32 mouse cellular contexts compared by ENCODE assay signal in genomic region chr13:31543021-31543420, GRCm38 (mm10). TPM values are rescaled to one million over a fixed set of nuclear protein-coding genes. Genes with fewer than 3 reads are reported as not detected.
DNase-seq lines count a peak whose midpoint lies in the region; ATAC-seq and TF ChIP-seq lines count a peak whose summit lies in the region.
"Had no signal": no experiment of that assay in that cellular context is flagged by ENCODE, and none has a peak within 500 bp of the region (broad histone marks: within the 10 kb centered on the region; RNA-seq: fewer than 3 reads in every experiment).

No protein-coding gene starts in this region.

- WGBS in kidney, embryonic 16.5 days = 84% methylated on average over 5 of the region's 5 CpGs
- 90% methylated on average over 5 of the region's 5 CpGs for whole genome bisulfite sequencing in kidney, embryonic 15.5 days
- WGBS in liver, adult 2 months = 57% methylated on average over 5 of the region's 5 CpGs
- WGBS in liver, embryonic 12.5 days (ENCODE audit: insufficient replicate concordance) = 69% methylated on average over 5 of the region's 5 CpGs

- no peak overlapping the region for H3K27ac ChIP-seq in kidney, embryonic 16.5 days (ENCODE audit: low read length)
- no peak overlapping the region for H3K27ac ChIP-seq in kidney, embryonic 15.5 days
- no peak overlapping the region for H3K27ac ChIP-seq in liver, adult 2 months (replicated peaks; ENCODE audit: insufficient read depth, low read depth, low read length)
- no peak overlapping the region for H3K27ac ChIP-seq in liver, embryonic 12.5 days
- H3K27ac ChIP-seq: embryonic facial prominence, embryonic 10.5 days; embryonic facial prominence, embryonic 13.5 days; forebrain, embryonic 12.5 days; forebrain, embryonic 15.5 days; heart, adult 2 months; heart, embryonic 10.5 days; heart, embryonic 13.5 days; hindbrain, embryonic 12.5 days; hindbrain, embryonic 15.5 days had no signal

- TF ChIP-seq POLR2A in liver, adult 2 months (IDR thresholded peaks at IDR 0.05; ENCODE audit: extremely low read depth, insufficient read depth, low read length) = no peak

- DNase-seq in kidney, adult 11 months = peak; percentile 26
- DNase-seq in kidney, adult 8-10 months = peak; percentile 21 to 30
- peak; percentile 42 for DNase-seq in liver, adult 2 months (ENCODE audit: extremely low read depth, low read depth, low spot score)
- DNase-seq: adrenal gland, postnatal 10 days; adrenal gland, postnatal 36 days; B cell, adult 2 months; cerebellum, adult 11 months; cerebellum, adult 2 months; cerebellum, adult 9-11 months; cerebellum, postnatal 36 days; embryo, embryonic 11 days; gastrocnemius, postnatal 25 days; heart, adult 2 months had no signal

- H3K9me3 ChIP-seq in kidney, embryonic 16.5 days (ENCODE audit: low read length) = no peaks in the 10 kb centered on the region
- H3K9me3 ChIP-seq in kidney, embryonic 15.5 days (replicated peaks) = no peaks in the 10 kb centered on the region
- no peaks in the 10 kb centered on the region for H3K9me3 ChIP-seq in liver, embryonic 12.5 days (replicated peaks)
- H3K9me3 ChIP-seq: embryonic facial prominence, embryonic 10.5 days; embryonic facial prominence, embryonic 13.5 days; forebrain, embryonic 12.5 days; forebrain, embryonic 15.5 days; G1E; heart, embryonic 10.5 days; heart, embryonic 13.5 days; hindbrain, embryonic 12.5 days; hindbrain, embryonic 15.5 days had no signal

- H3K27me3 ChIP-seq in kidney, embryonic 16.5 days (ENCODE audit: insufficient read depth, low read length) = no peaks in the 10 kb centered on the region
- H3K27me3 ChIP-seq in kidney, embryonic 15.5 days = no peaks in the 10 kb centered on the region
- H3K27me3 ChIP-seq in liver, adult 2 months (ENCODE audit: control insufficient read depth, insufficient read depth, low read length) = no peaks in the 10 kb centered on the region
- no peaks in the 10 kb centered on the region for H3K27me3 ChIP-seq in liver, embryonic 12.5 days (replicated peaks)
- H3K27me3 ChIP-seq: CH12.LX; embryonic facial prominence, embryonic 13.5 days; forebrain, embryonic 12.5 days; forebrain, embryonic 15.5 days; heart, embryonic 13.5 days; hindbrain, embryonic 12.5 days; hindbrain, embryonic 15.5 days; Patski had no signal

- no peak overlapping the region for H3K4me2 ChIP-seq in kidney, embryonic 16.5 days (replicated peaks; ENCODE audit: low read depth, low read length)
- no peak overlapping the region for H3K4me2 ChIP-seq in kidney, embryonic 15.5 days
- no peak overlapping the region for H3K4me2 ChIP-seq in liver, embryonic 12.5 days
- H3K4me2 ChIP-seq: embryonic facial prominence, embryonic 13.5 days; forebrain, embryonic 12.5 days; forebrain, embryonic 15.5 days; heart, embryonic 13.5 days; hindbrain, embryonic 12.5 days; hindbrain, embryonic 15.5 days had no signal

- no peak for TF ChIP-seq CTCF in liver, adult 2 months (IDR thresholded peaks at IDR 0.05; ENCODE audit: low read depth, low read length)

- H3K9ac ChIP-seq in kidney, embryonic 16.5 days (replicated peaks; ENCODE audit: low read length) = no peak overlapping the region
- no peak overlapping the region for H3K9ac ChIP-seq in kidney, embryonic 15.5 days
- no peak overlapping the region for H3K9ac ChIP-seq in liver, adult 2 months (ENCODE audit: low read depth, low read length)
- H3K9ac ChIP-seq in liver, embryonic 12.5 days = no peak overlapping the region
- H3K9ac ChIP-seq: embryonic facial prominence, embryonic 13.5 days; forebrain, embryonic 12.5 days; forebrain, embryonic 15.5 days; heart, embryonic 13.5 days; hindbrain, embryonic 12.5 days; hindbrain, embryonic 15.5 days had no signal

- H3K4me3 ChIP-seq in kidney, embryonic 16.5 days (ENCODE audit: low read length) = no peak overlapping the region
- no peak overlapping the region for H3K4me3 ChIP-seq in kidney, embryonic 15.5 days (replicated peaks)
- no peak overlapping the region for H3K4me3 ChIP-seq in liver, adult 2 months (ENCODE audit: insufficient read depth, low read depth, low read length)
- no peak overlapping the region for H3K4me3 ChIP-seq in liver, embryonic 12.5 days
- H3K4me3 ChIP-seq: embryonic facial prominence, embryonic 10.5 days; embryonic facial prominence, embryonic 13.5 days; erythroblast, embryonic 14.5 days; forebrain, embryonic 12.5 days; forebrain, embryonic 15.5 days; heart, adult 2 months; heart, embryonic 10.5 days; heart, embryonic 13.5 days; hindbrain, embryonic 12.5 days; hindbrain, embryonic 15.5 days had no signal

- no peak for ATAC-seq in kidney, embryonic 16.5 days (ENCODE audit: low FRiP score, low TSS enrichment)
- ATAC-seq in kidney, embryonic 15.5 days (replicated peaks; ENCODE audit: low FRiP score) = no peak
- ATAC-seq in liver, embryonic 12.5 days = no peak
- ATAC-seq: forebrain, embryonic 15.5 days; Patski had no signal

- no peaks in the 10 kb centered on the region for H3K79me2 ChIP-seq in liver, adult 2 months (ENCODE audit: control insufficient read depth, insufficient read depth, low read length)

- H3K36me3 ChIP-seq in kidney, embryonic 16.5 days (ENCODE audit: insufficient read depth, low read length) = no peaks in the 10 kb centered on the region
- H3K36me3 ChIP-seq in kidney, embryonic 15.5 days = no peaks in the 10 kb centered on the region
- no peaks in the 10 kb centered on the region for H3K36me3 ChIP-seq in liver, adult 2 months (ENCODE audit: control insufficient read depth, insufficient read depth, low read length)
- no peaks in the 10 kb centered on the region for H3K36me3 ChIP-seq in liver, embryonic 12.5 days
- H3K36me3 ChIP-seq: embryonic facial prominence, embryonic 10.5 days; embryonic facial prominence, embryonic 13.5 days; forebrain, embryonic 12.5 days; forebrain, embryonic 15.5 days; G1E; heart, embryonic 10.5 days; heart, embryonic 13.5 days; hindbrain, embryonic 12.5 days; hindbrain, embryonic 15.5 days had no signal

- no peaks in the 10 kb centered on the region for H3K4me1 ChIP-seq in kidney, embryonic 16.5 days (ENCODE audit: insufficient read depth, low read length)
- no peaks in the 10 kb centered on the region for H3K4me1 ChIP-seq in kidney, embryonic 15.5 days
- peaks cover 12% of the 10 kb centered on the region for H3K4me1 ChIP-seq in liver, adult 2 months (ENCODE audit: control insufficient read depth, insufficient read depth, low read length)
- no peaks in the 10 kb centered on the region for H3K4me1 ChIP-seq in liver, embryonic 12.5 days
- H3K4me1 ChIP-seq: embryonic facial prominence, embryonic 10.5 days; embryonic facial prominence, embryonic 13.5 days; forebrain, embryonic 12.5 days; forebrain, embryonic 15.5 days; heart, embryonic 10.5 days; heart, embryonic 13.5 days; hindbrain, embryonic 12.5 days; hindbrain, embryonic 15.5 days had no signal

RNA-seq across cellular contexts. Expression of gene Foxq1, which starts 12.9 kb away (rescaled TPM):
- 3.6 and 4.4 TPM in 2 replicates for polyA plus RNA-seq in kidney, embryonic 16.5 days (2015; fragmentation: Nextera tagmentation; extraction: Ambion mirVana)
- 3.9 and 4.0 TPM in 2 replicates for polyA plus RNA-seq in kidney, embryonic 15.5 days (2015; fragmentation: Nextera tagmentation; extraction: Ambion mirVana)
- 1.6 and 3.9 TPM in 2 replicates for total RNA-seq in liver, adult 2 months (2014; rRNA removed)
- 5.1 and 10.2 TPM in 2 replicates for polyA plus RNA-seq in liver, adult 2 months (2012; rRNA removed)
- polyA plus RNA-seq in liver, embryonic 12.5 days (2016; fragmentation: Nextera tagmentation; extraction: Ambion mirVana) = 0.07 and 0.10 TPM in 2 replicates
- total RNA-seq: CH12.LX; gastrocnemius, postnatal 25 days; hematopoietic stem cell, adult 5-6 weeks had no signal
- polyA plus RNA-seq: erythroblast, embryonic 14.5 days; G1E had no signal

RNA-seq across cellular contexts. Expression of gene A530084C06Rik, which starts 16.1 kb away (rescaled TPM):
- not detected in 2 replicates for polyA plus RNA-seq in kidney, embryonic 16.5 days (2015; fragmentation: Nextera tagmentation; extraction: Ambion mirVana)
- polyA plus RNA-seq in kidney, embryonic 15.5 days (2015; fragmentation: Nextera tagmentation; extraction: Ambion mirVana) = not detected in 2 replicates
- 0.46 and 0.60 TPM in 2 replicates for total RNA-seq in liver, adult 2 months (2014; rRNA removed)
- 0.21 and 0.25 TPM in 2 replicates for polyA plus RNA-seq in liver, adult 2 months (2012; rRNA removed)
- polyA plus RNA-seq in liver, embryonic 12.5 days (2016; fragmentation: Nextera tagmentation; extraction: Ambion mirVana) = not detected in 2 replicates
- total RNA-seq: adrenal gland, adult 18-20 months; adrenal gland, postnatal 36 days; CH12.LX; G1E; gastrocnemius, adult 8-10 months; gastrocnemius, postnatal 25 days had no signal
- polyA plus RNA-seq: embryonic facial prominence, embryonic 10.5 days; embryonic facial prominence, embryonic 13.5 days; erythroblast, embryonic 14.5 days; forebrain, embryonic 12.5 days; forebrain, embryonic 15.5 days; G1E; heart, adult 2 months; heart, embryonic 10.5 days; heart, embryonic 13.5 days; heart, embryonic 16.5 days; hindbrain, embryonic 12.5 days; hindbrain, embryonic 15.5 days; Patski had no signal
